Mouse (Mus musculus) liver, embryonic 12.5 days (tissue): Measurements from ENCODE around the gene Rrnad1. TPM values are rescaled to one million over a fixed set of nuclear protein-coding genes. Genes with fewer than 3 reads are reported as not detected.

Experiments used
- ATAC-seq: fragments of 200-750 bp; cut with Nextera tagmentation; 2 replicates; pipeline ENCODE4 v1.8.0; 2017; ENCODE audit warnings: moderate number of reproducible peaks, mild to moderate bottlenecking, moderate library complexity
- H3K27ac ChIP-seq: fragments of 300-500 bp; sonication (generic); 2 replicates; pipeline ENCODE4 v1.5.1; 2016; ENCODE audit warnings: mild to moderate bottlenecking
- H3K27me3 ChIP-seq: fragments of 300-500 bp; sonication (generic); replicated peaks from 2 replicates; pipeline ENCODE4 v1.6.1; 2016; ENCODE audit warnings: mild to moderate bottlenecking, moderate library complexity
- H3K36me3 ChIP-seq: fragments of 300-500 bp; sonication (generic); 2 replicates; pipeline ENCODE4 v1.6.1; 2016; ENCODE audit warnings: mild to moderate bottlenecking, moderate library complexity
- H3K4me1 ChIP-seq: fragments of 300-500 bp; sonication (generic); 2 replicates; pipeline ENCODE4 v1.6.1; 2016
- H3K4me2 ChIP-seq: fragments of 300-500 bp; sonication (generic); 2 replicates; pipeline ENCODE4 v1.6.1; 2016; ENCODE audit warnings: mild to moderate bottlenecking, moderate library complexity
- H3K4me3 ChIP-seq: fragments of 300-500 bp; sonication (generic); 2 replicates; pipeline ENCODE4 v1.5.1; 2016; ENCODE audit warnings: mild to moderate bottlenecking, moderate library complexity
- H3K9ac ChIP-seq: fragments of 300-500 bp; sonication (generic); 2 replicates; pipeline ENCODE4 v1.6.1; 2016; ENCODE audit warnings: mild to moderate bottlenecking, moderate library complexity
- H3K9me3 ChIP-seq: fragments of 300-500 bp; sonication (generic); replicated peaks from 2 replicates; pipeline ENCODE4 v1.6.1; 2016; ENCODE audit warnings: mild to moderate bottlenecking, moderate library complexity
- WGBS: fragments of 180-500 bp; shearing (Covaris S2); methylation state at CpG from one replicate; pipeline ENCODE4 v1.1.7; 2016; ENCODE audit not compliant: insufficient replicate concordance; 5-methylcytosine and 5-hydroxymethylcytosine counted together
- polyA plus RNA-seq: library from polyadenylated mRNA; unstranded; fragments of >200 nt; fragmentation: Nextera tagmentation; extraction: Ambion mirVana; gene quantifications from 2 replicates; pipeline ENCODE4 v1.2.1, GENCODE M21; 2016

Rrnad1 gene
- polyA plus RNA-seq, 1 experiment from 2014 or later, result 11.4 TPM

DNA sequence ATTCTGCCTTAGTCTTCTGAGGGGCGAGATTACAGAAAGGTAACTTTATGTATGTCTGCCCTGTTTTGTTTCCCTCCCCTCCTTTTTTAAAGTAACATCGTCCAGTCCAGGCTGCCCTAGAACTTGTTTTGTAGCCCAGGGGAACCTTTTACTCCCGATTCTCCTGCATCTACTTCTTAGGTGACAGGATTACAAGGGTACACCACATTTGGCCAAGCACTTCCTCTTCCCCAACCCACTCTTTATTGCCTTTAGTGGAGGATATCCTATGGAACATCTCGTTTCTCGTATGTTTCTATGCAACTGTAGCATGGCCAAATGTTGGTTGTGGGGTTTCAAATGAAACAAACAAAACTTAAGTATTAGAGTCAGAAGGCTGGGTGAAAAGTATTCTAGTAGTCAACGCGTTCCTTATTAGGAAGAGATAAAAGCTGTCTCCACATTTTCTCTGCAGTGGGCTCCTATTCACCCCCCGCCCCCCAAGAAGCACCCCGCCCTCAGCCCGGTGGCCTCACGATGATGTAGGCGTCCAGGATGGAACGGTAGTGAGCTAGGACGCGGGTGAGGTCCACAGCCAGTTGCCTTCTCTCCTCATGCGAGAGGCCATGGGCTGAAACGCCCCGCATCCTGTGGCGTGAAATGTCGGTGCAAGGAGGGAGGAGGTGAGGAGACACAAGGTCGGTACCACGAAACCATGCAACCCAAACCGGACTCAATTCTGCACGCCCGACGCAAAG lies 1.0 kb downstream of the Rrnad1 start:
- peak; percentile 62 for ATAC-seq
- 3% methylated on average over 26 of the region's 26 CpGs for WGBS
- peak overlapping the region; percentile 85 for H3K4me3 ChIP-seq
- H3K27ac ChIP-seq, result peak overlapping the region; percentile 93
- peaks cover 48% of the 10 kb centered on the region for H3K4me1 ChIP-seq
- peak overlapping the region; percentile 87 for H3K9ac ChIP-seq
- peaks cover 67% of the 10 kb centered on the region for H3K36me3 ChIP-seq
- no peaks in the 10 kb centered on the region for H3K9me3 ChIP-seq
- peak overlapping the region; percentile 91 for H3K4me2 ChIP-seq
- no peaks in the 10 kb centered on the region for H3K27me3 ChIP-seq

DNA sequence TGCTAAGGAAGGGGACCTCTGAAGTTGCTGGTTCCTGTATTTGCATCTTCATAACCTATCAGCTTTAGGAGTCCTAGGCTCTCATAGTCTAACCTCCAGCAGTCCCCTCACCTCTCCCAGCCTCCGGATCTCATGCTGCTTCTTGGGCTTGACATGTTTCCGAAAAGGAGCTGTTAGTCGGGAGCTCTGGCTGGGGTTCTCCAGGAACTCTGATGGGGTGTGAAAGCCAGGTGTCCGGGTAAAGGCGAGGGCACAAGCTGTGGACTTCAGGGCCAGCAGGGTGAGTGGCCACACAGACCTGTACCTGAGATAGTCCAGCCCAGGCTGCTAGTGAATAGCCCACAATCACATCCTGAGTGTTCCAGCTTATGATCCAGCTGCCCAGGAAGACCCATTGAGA lies 3.1 kb downstream of the Rrnad1 start:
- Histone ChIP-seq H3K27ac (no peak overlapping the region), H3K9ac (no peak overlapping the region), H3K27me3 (no peaks in the 10 kb centered on the region), H3K36me3 (peaks cover 68% of the 10 kb centered on the region), H3K9me3 (no peaks in the 10 kb centered on the region), H3K4me1 (peaks cover 31% of the 10 kb centered on the region), H3K4me3 (no peak overlapping the region), H3K4me2 (no peak overlapping the region)
- no peak for ATAC-seq
- WGBS, result 89% methylated on average over 5 of the region's 5 CpGs

DNA sequence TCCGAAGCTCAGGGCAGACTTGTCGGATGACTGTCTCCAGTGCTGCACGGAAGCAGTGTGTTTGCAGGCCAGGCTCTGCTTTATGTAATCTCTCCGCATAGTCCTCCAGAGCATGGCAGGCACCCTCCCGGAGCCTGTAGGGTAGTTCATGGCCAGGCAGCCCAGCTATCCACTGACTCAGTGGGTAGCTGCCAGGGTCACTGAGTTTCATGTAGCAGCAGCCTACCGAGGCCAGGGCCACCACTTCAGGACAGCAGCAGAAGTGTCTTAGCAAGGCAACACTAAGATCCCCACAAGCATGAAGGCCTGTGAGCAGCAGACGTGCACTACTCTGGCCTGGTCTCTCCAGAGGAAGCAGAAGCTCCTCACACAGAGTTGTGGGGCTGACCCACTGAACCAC lies 5.5 kb downstream of the Rrnad1 start:
- WGBS, result 88% methylated on average over 7 of the region's 7 CpGs
- Histone ChIP-seq H3K4me1 (peaks cover 24% of the 10 kb centered on the region), H3K4me2 (no peak overlapping the region), H3K9ac (no peak overlapping the region), H3K4me3 (no peak overlapping the region), H3K9me3 (no peaks in the 10 kb centered on the region), H3K36me3 (peaks cover 63% of the 10 kb centered on the region), H3K27me3 (no peaks in the 10 kb centered on the region), H3K27ac (no peak overlapping the region)
- ATAC-seq, result no peak

DNA sequence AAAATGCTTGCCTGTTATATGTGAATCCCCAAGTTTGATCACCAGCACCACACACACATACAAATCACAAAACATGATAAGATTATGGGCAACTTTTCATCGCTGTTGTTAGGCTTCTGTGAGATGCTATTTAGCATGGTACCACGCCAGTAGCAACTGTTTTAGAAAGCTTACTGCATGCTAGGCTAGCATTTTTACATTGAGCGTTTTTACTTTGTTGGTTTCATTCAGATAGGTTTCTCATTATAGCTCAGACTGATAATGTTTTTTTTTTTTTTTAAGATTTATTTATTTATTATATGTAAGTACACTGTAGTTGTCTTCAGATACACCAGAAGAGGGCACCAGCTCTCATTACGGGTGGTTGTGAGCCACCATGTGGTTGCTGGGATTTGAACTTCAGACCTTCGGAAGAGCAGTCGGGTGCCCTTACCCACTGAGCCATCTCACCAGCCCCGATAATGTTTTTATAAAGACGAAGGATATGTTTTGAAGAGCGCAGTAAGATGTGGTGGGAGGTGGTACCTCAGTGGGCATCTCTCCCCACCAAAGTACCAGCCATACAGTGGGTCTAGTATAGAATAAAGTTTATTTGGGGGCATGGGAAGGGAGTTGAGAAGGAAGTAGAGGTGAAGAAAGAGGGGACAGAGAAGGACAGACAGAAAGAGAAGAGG lies 10.1 kb downstream of the Rrnad1 start:
- H3K27ac ChIP-seq, result peak overlapping the region; percentile 80
- peak overlapping the region; percentile 74 for H3K4me3 ChIP-seq
- H3K9ac ChIP-seq, result peak overlapping the region; percentile 79
- no peak for ATAC-seq
- H3K27me3 ChIP-seq, result no peaks in the 10 kb centered on the region
- H3K36me3 ChIP-seq, result peaks cover 65% of the 10 kb centered on the region
- H3K9me3 ChIP-seq, result no peaks in the 10 kb centered on the region
- H3K4me2 ChIP-seq, result peak overlapping the region; percentile 85
- H3K4me1 ChIP-seq, result peaks cover 22% of the 10 kb centered on the region
- 52% methylated on average over 9 of the region's 9 CpGs for WGBS

DNA sequence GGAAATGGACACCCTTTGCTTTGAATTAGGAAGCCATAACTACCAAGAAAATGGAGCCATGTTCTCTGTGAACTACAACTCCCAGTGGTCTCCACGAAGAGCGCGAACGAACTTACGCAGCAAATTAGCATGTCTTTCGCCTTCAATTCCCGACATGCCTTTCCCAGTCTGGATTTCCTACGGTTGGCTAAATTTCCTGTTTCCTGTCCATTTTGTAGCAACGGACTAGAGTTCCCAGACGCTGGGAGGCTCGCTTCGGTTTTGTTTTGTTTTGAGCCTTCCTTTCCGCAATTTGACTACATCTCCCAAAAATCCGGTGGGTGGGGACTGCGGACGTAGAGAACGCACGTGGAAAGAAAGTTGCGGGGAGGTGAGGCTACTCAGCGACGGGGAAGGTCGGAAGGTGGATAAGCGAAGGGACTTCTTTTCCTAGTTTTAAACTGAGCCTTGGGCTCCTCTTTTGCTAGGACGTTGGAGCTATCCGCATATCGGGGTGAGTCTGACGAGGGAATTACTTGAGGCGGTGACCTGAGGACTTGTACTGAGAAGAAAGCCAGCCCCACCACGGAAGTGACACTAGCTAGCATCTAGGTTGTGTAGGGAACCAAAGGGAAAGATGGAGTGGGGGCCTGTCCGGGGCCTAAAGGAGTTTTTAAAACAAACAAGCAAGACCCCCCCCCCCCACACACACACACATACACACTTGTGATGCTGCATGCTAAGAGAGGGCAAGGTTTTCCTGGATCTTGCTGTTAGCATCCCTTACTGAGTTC lies 11.0 kb downstream of the Rrnad1 start, which contains the start of gene Mrpl24:
Mrpl24 (plus strand) TSS at position 171 of the 773 bp plus-strand sequence.
- peak within 1 kb of the TSS; percentile 79 for H3K9ac ChIP-seq
- H3K4me3 ChIP-seq, result peak within 1 kb of the TSS; percentile 74
- peak within 1 kb of the TSS; percentile 80 for H3K27ac ChIP-seq
- WGBS, result under 1% methylated on average over 30 of the region's 30 CpGs
- no peaks in the 10 kb centered on the region for H3K9me3 ChIP-seq
- peaks cover 65% of the 10 kb centered on the region for H3K36me3 ChIP-seq
- H3K4me2 ChIP-seq, result peak within 1 kb of the TSS; percentile 85
- H3K4me1 ChIP-seq, result peaks cover 29% of the 10 kb centered on the region
- H3K27me3 ChIP-seq, result no peaks in the 10 kb centered on the region
- ATAC-seq, result peak; percentile 75

DNA sequence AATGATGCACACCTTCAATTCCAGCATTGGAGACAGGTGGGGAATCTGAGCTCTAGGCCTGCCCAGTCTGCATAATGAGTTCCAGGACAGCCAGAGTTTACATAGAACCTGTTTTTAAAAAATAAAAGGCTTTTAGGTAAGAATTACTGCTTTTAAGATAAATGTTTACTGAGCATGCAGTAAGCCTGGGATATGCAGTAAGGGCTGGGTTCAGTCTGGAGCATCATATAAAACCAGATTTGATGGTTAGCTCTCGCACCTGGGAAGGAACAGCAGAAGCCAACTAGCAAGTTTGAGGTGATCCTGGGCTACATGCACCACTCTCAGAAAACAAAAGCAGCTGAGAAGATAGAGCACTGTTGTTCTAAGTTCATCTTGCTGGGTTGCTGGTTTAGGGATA lies 12.0 kb downstream of the Rrnad1 start:
- WGBS, result 77% methylated on average over 1 of the region's 1 CpGs
- peak overlapping the region; percentile 74 for H3K4me3 ChIP-seq
- H3K9me3 ChIP-seq, result no peaks in the 10 kb centered on the region

DNA sequence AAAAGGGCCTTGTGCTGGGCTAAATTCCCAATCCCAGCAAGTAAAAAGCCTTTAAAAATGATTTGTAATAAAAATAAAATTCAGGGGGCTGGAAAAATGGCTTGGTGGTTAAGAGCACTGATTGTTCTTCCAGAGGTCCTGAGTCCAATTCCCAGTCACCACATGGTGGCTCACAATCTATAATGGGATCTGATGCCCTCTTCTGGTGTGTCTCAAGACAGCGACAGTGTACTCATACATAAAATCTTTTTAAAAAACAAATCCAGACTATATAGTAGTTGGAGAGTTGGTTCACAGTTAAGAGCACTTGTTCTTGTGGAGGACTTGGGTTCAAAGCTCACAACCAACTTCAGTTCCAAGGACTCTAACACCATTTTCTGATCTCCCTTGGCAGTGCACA lies 13.5 kb downstream of the Rrnad1 start:
- H3K9me3 ChIP-seq, result no peaks in the 10 kb centered on the region
- WGBS, result 85% methylated on average over 1 of the region's 1 CpGs
- H3K27me3 ChIP-seq, result no peaks in the 10 kb centered on the region
- no peak overlapping the region for H3K4me3 ChIP-seq
- H3K27ac ChIP-seq, result peak overlapping the region; percentile 45; the same call in 1 of the 2 replicates
- no peak overlapping the region for H3K4me2 ChIP-seq
- peaks cover 54% of the 10 kb centered on the region for H3K4me1 ChIP-seq
- no peak for ATAC-seq
- H3K9ac ChIP-seq, result no peak overlapping the region
- H3K36me3 ChIP-seq, result peaks cover 65% of the 10 kb centered on the region

More for the DNA sequence above, 12.0 kb downstream of the Rrnad1 start:
- Histone ChIP-seq H3K27me3 (no peaks in the 10 kb centered on the region), H3K9ac (peak overlapping the region; percentile 79; the same call in 1 of the 2 replicates), H3K4me1 (peaks cover 38% of the 10 kb centered on the region), H3K4me2 (peak overlapping the region; percentile 85), H3K27ac (peak overlapping the region; percentile 80), H3K36me3 (peaks cover 65% of the 10 kb centered on the region)
- ATAC-seq, result no peak

DNA sequence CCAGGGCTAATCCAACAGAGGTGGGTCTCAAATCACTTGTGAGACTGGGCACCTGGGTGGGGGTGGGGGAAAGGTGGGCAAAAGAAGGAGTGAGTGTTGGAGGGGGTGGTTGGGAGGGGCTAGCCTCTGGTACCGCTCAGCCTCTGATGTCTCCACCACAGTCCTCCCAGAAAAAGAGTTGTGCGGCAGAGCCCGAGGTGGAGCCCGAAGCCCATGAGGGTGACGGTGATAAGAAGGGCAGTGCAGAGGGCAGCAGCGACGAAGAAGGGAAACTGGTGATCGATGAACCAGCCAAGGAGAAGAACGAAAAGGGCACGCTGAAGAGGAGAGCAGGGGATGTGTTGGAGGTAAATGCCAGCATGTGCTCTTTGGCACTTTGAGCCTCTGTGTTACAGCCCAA lies 16.6 kb downstream of the Rrnad1 start:
- Histone ChIP-seq H3K27ac (peak overlapping the region; percentile 97), H3K9ac (peak overlapping the region; percentile 37), H3K9me3 (no peaks in the 10 kb centered on the region), H3K4me1 (peaks cover 69% of the 10 kb centered on the region), H3K4me2 (peak overlapping the region; percentile 38), H3K36me3 (peaks cover 83% of the 10 kb centered on the region), H3K4me3 (no peak overlapping the region), H3K27me3 (no peaks in the 10 kb centered on the region)
- 68% methylated on average over 10 of the region's 10 CpGs for WGBS
- peak; percentile 43 for ATAC-seq

DNA sequence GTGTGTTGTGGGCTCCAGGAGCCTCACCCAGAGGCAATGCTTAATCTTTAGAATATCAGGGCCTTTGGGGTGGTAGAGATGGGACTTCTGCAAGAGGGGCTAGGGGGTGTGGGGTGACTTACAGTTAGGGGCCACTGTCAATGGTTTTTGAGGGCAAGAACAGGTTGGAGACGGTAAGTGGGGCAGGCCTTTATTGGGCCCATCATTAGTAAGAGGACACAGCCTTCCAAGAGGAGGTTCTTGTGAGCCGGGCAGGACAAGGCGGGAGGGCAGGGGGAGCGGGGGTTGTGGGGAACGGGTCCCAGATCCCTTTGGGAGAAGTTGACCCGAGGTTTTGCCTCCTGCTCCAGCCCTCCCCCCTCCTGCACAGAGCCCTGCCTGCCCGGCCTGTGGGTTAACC lies 17.0 kb downstream of the Rrnad1 start:
- H3K4me1 ChIP-seq, result peaks cover 69% of the 10 kb centered on the region
- 79% methylated on average over 7 of the region's 7 CpGs for WGBS
- peaks cover 83% of the 10 kb centered on the region for H3K36me3 ChIP-seq
- H3K4me3 ChIP-seq, result no peak overlapping the region
- peak overlapping the region; percentile 97 for H3K27ac ChIP-seq
- H3K4me2 ChIP-seq, result peak overlapping the region; percentile 38
- no peaks in the 10 kb centered on the region for H3K27me3 ChIP-seq
- H3K9me3 ChIP-seq, result no peaks in the 10 kb centered on the region
- ATAC-seq, result no peak
- peak overlapping the region; percentile 37 for H3K9ac ChIP-seq

DNA sequence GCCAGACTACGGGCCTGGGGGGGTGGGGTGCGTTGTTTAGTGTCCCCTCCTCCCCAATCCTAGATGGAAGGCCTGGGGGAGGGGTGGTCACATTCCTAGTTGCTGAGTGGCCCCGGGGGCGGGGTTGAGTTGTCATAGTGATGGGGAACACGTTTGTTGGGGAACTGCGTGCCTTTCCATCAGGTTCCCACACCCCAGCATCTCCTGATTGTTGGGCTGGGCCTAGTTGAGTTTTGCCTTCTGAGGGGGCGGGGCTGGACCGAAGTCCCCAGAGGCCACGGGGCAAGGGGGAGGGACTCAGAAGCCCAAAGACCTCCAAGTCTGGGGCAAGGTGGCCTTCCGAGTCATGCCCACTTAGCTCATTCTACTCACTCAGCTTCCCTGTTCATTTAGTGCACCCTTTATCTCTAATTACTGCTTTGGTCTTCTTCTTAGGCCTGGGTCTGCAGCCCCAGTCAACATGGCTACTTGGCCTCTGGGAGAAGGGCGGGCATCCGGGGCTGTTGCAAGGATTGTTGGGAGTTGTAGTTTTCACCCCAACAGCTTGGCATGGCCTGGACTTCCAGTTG lies 19.9 kb downstream of the Rrnad1 start:
- no peaks in the 10 kb centered on the region for H3K9me3 ChIP-seq
- no peaks in the 10 kb centered on the region for H3K27me3 ChIP-seq
- WGBS, result 16% methylated on average over 12 of the region's 12 CpGs
- peaks cover 65% of the 10 kb centered on the region for H3K36me3 ChIP-seq
- ATAC-seq, result peak; percentile 14
- peak overlapping the region; percentile 84 for H3K4me2 ChIP-seq
- peak overlapping the region; percentile 100 for H3K9ac ChIP-seq
- H3K27ac ChIP-seq, result peak overlapping the region; percentile 97
- peaks cover 77% of the 10 kb centered on the region for H3K4me1 ChIP-seq
- H3K4me3 ChIP-seq, result peak overlapping the region; percentile 97

DNA sequence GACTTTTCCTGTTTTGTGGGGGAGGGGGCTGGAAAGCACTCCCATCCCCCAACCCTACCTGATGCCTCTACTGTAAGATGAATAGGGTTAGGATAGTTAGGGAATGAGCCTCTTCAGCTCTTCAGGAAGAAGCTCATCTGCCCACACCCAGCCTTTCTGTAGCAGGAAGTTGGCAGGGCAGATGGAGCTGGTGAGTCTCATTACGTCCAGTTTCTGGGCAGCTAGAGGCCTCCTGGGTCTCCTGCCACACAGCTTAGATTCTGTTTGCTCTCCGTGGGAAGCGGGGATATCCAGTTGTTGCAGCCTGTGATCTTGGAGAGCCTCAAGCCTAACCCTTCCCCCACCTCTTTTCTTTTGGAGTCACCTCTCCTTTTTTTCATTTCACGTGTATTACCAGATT lies 20.6 kb downstream of the Rrnad1 start:
- Histone ChIP-seq H3K36me3 (peaks cover 57% of the 10 kb centered on the region), H3K27ac (peak overlapping the region; percentile 97), H3K27me3 (no peaks in the 10 kb centered on the region), H3K9me3 (no peaks in the 10 kb centered on the region), H3K9ac (peak overlapping the region; percentile 100), H3K4me1 (peaks cover 82% of the 10 kb centered on the region), H3K4me2 (peak overlapping the region; percentile 84), H3K4me3 (peak overlapping the region; percentile 97)
- ATAC-seq, result no peak
- 8% methylated on average over 4 of the region's 4 CpGs for WGBS
